Mouse (Mus musculus) liver, embryonic 11.5 days (tissue): ENCODE results near the gene Pbxip1. TPM values are rescaled to one million over a fixed set of nuclear protein-coding genes. Genes with fewer than 3 reads are reported as not detected.

Experiments
- ATAC-seq: fragments of 200-750 bp; cut with Nextera tagmentation; replicated peaks from 2 replicates; pipeline ENCODE4 v1.8.0; 2017; ENCODE audit warnings: moderate number of reproducible peaks, mild to moderate bottlenecking, moderate TSS enrichment, moderate library complexity; ENCODE audit not compliant: low FRiP score
- DNase-seq: peaks from one replicate; pipeline ENCODE4 v3.0.0-alpha.2; 2017; ENCODE audit warnings: low spot score
- H3K27ac ChIP-seq: fragments of 300-500 bp; sonication (generic); 2 replicates; pipeline ENCODE4 v1.5.1; 2014; ENCODE audit warnings: mild to moderate bottlenecking, low read depth, low read length, control low read depth
- H3K27me3 ChIP-seq: fragments of 300-500 bp; sonication (generic); replicated peaks from 2 replicates; pipeline ENCODE4 v1.6.1; 2014; ENCODE audit warnings: low read length, mixed read lengths; ENCODE audit not compliant: control insufficient read depth, insufficient read depth
- H3K36me3 ChIP-seq: fragments of 300-500 bp; sonication (generic); 2 replicates; pipeline ENCODE4 v1.6.1; 2014; ENCODE audit warnings: mild to moderate bottlenecking, low read length, moderate library complexity, mixed read lengths; ENCODE audit not compliant: control insufficient read depth, insufficient read depth
- H3K4me1 ChIP-seq: fragments of 300-500 bp; sonication (generic); replicated peaks from 2 replicates; pipeline ENCODE4 v1.6.1; 2014; ENCODE audit warnings: low read length, mixed read lengths; ENCODE audit not compliant: control insufficient read depth, insufficient read depth
- H3K4me2 ChIP-seq: fragments of 300-500 bp; sonication (generic); 2 replicates; pipeline ENCODE4 v1.6.1; 2014; ENCODE audit warnings: mild to moderate bottlenecking, control low read depth, moderate library complexity
- H3K4me3 ChIP-seq: fragments of 300-500 bp; sonication (generic); 2 replicates; pipeline ENCODE4 v1.5.1; 2014; ENCODE audit warnings: low read depth, low read length, control low read depth
- H3K9ac ChIP-seq: fragments of 300-500 bp; sonication (generic); 2 replicates; pipeline ENCODE4 v1.6.1; 2014; ENCODE audit warnings: low read depth, low read length, control low read depth
- H3K9me3 ChIP-seq: fragments of 300-500 bp; sonication (generic); 2 replicates; pipeline ENCODE4 v1.6.1; 2016; ENCODE audit warnings: low read length, inconsistent platforms, mixed read lengths; ENCODE audit not compliant: control insufficient read depth
- WGBS: fragments of 180-500 bp; shearing (Covaris S2); extraction: QIAGEN DNeasy Blood & Tissue Kit; methylation state at CpG from one replicate; pipeline ENCODE4 v1.1.7; 2014; 5-methylcytosine and 5-hydroxymethylcytosine counted together
- polyA plus RNA-seq: library from polyadenylated mRNA; unstranded; fragments of >200 nt; fragmentation: Nextera tagmentation; extraction: Ambion mirVana; gene quantifications from 2 replicates; pipeline ENCODE4 v1.2.1, GENCODE M21; 2014

The Pbxip1 gene
- polyA plus RNA-seq, 1 experiment from 2014 or later: 8.3 TPM

GRCm38 (mm10) chr3:89451916-89452315 lies 15.4 kb downstream of the Pbxip1 start:
- H3K4me1 ChIP-seq: peaks cover 18% of the 10 kb centered on the region
- H3K9me3 ChIP-seq: no peaks in the 10 kb centered on the region

GRCm38 (mm10) chr3:89454401-89455177 lies 18.1 kb downstream of the Pbxip1 start, which contains the start of gene Pmvk:
Gene Pmvk, plus strand, starts transcription at chr3:89454541.
- 61% methylated on average over 10 of the region's 10 CpGs for WGBS
- Histone ChIP-seq H3K4me1 (peaks cover 17% of the 10 kb centered on the region), H3K4me3 (no peak within 1 kb of the TSS)

More at GRCm38 (mm10) chr3:89451916-89452315, 15.4 kb downstream of the Pbxip1 start:
- Histone ChIP-seq H3K9ac (no peak overlapping the region), H3K27me3 (no peaks in the 10 kb centered on the region), H3K4me2 (no peak overlapping the region), H3K4me3 (no peak overlapping the region), H3K27ac (no peak overlapping the region), H3K36me3 (no peaks in the 10 kb centered on the region)
- no peak for ATAC-seq
- WGBS: 76% methylated on average over 1 of the region's 1 CpGs
- DNase-seq: no peak

GRCm38 (mm10) chr3:89455786-89456285 lies 19.3 kb downstream of the Pbxip1 start:
- H3K9ac ChIP-seq: no peak overlapping the region
- WGBS: 55% methylated on average over 1 of the region's 1 CpGs
- no peak overlapping the region for H3K4me2 ChIP-seq
- H3K4me1 ChIP-seq: peaks cover 19% of the 10 kb centered on the region
- ATAC-seq: no peak
- DNase-seq: no peak
- no peaks in the 10 kb centered on the region for H3K27me3 ChIP-seq
- H3K36me3 ChIP-seq: no peaks in the 10 kb centered on the region
- no peak overlapping the region for H3K27ac ChIP-seq
- no peaks in the 10 kb centered on the region for H3K9me3 ChIP-seq
- H3K4me3 ChIP-seq: no peak overlapping the region

More at GRCm38 (mm10) chr3:89454401-89455177, 18.1 kb downstream of the Pbxip1 start, which contains the start of gene Pmvk:
- Histone ChIP-seq H3K27me3 (no peaks in the 10 kb centered on the region), H3K9ac (no peak within 1 kb of the TSS), H3K9me3 (no peaks in the 10 kb centered on the region), H3K27ac (no peak within 1 kb of the TSS), H3K36me3 (no peaks in the 10 kb centered on the region), H3K4me2 (no peak within 1 kb of the TSS)
- DNase-seq (no peak), ATAC-seq (no peak)

- H3K9ac ChIP-seq: no peak overlapping the region
- WGBS: 38% methylated on average over 10 of the region's 10 CpGs
- H3K36me3 ChIP-seq: no peaks in the 10 kb centered on the region
- H3K27ac ChIP-seq: no peak overlapping the region
- ATAC-seq: peak; percentile 46
- peak overlapping the region; percentile 24 for H3K4me2 ChIP-seq
- peak; percentile 84 for DNase-seq
- no peak overlapping the region for H3K4me3 ChIP-seq
- H3K9me3 ChIP-seq: no peaks in the 10 kb centered on the region
- H3K4me1 ChIP-seq: peaks cover 15% of the 10 kb centered on the region
- no peaks in the 10 kb centered on the region for H3K27me3 ChIP-seq
These were observed 20.5 kb downstream of the Pbxip1 start for GRCm38 (mm10) chr3:89456726-89457665.

GRCm38 (mm10) chr3:89458372-89458964 lies 22.0 kb downstream of the Pbxip1 start:
- no peak for DNase-seq
- peak overlapping the region; percentile 87 for H3K4me2 ChIP-seq
- H3K4me1 ChIP-seq: peaks cover 15% of the 10 kb centered on the region
- H3K27ac ChIP-seq: peak overlapping the region; percentile 36
- no peak overlapping the region for H3K9ac ChIP-seq
- H3K36me3 ChIP-seq: no peaks in the 10 kb centered on the region
- ATAC-seq: peak; percentile 71
- H3K27me3 ChIP-seq: no peaks in the 10 kb centered on the region
- no peaks in the 10 kb centered on the region for H3K9me3 ChIP-seq
- peak overlapping the region; percentile 77 for H3K4me3 ChIP-seq
- WGBS: 50% methylated on average over 13 of the region's 13 CpGs

- Histone ChIP-seq H3K9me3 (no peaks in the 10 kb centered on the region), H3K4me1 (peaks cover 15% of the 10 kb centered on the region), H3K27ac (peak overlapping the region; percentile 77), H3K36me3 (no peaks in the 10 kb centered on the region), H3K4me2 (peak overlapping the region; percentile 87), H3K4me3 (peak overlapping the region; percentile 77), H3K9ac (peak overlapping the region; percentile 79), H3K27me3 (no peaks in the 10 kb centered on the region)
- ATAC-seq: peak; percentile 88
- whole genome bisulfite sequencing: under 1% methylated on average over 35 of the region's 36 CpGs
- peak; percentile 92 for DNase-seq
These were observed 22.7 kb downstream of the Pbxip1 start for GRCm38 (mm10) chr3:89458965-89459807.

GRCm38 (mm10) chr3:89468268-89468667 lies 31.8 kb downstream of the Pbxip1 start:
- 59% methylated on average over 4 of the region's 4 CpGs for WGBS
- no peak for DNase-seq
- Histone ChIP-seq H3K9me3 (no peaks in the 10 kb centered on the region), H3K27me3 (no peaks in the 10 kb centered on the region), H3K4me3 (no peak overlapping the region), H3K4me1 (no peaks in the 10 kb centered on the region; the same call in 1 of the 2 replicates), H3K27ac (no peak overlapping the region), H3K9ac (no peak overlapping the region), H3K4me2 (no peak overlapping the region), H3K36me3 (0 out of 2 replicates have a peak, but pooled peaks cover 5% of the 10 kb centered on the region)
- no peak for ATAC-seq
